Mouse (Mus musculus) lung, postnatal 0 days (tissue): ENCODE measurements around the gene Slc26a1. TPM values are rescaled to one million over a fixed set of nuclear protein-coding genes. Genes with fewer than 3 reads are reported as not detected.

Source experiments
- ATAC-seq: fragments of 200-750 bp; cut with Nextera tagmentation; 2 replicates; pipeline ENCODE4 v1.8.0; 2017; ENCODE audit warnings: moderate library complexity
- DNase-seq: peaks from one replicate; pipeline ENCODE4 v3.0.0-alpha.2; 2016; ENCODE audit warnings: low spot score
- H3K27ac ChIP-seq: fragments of 300-500 bp; sonication (generic); 2 replicates; pipeline ENCODE4 v1.5.1; 2014; ENCODE audit warnings: antibody characterized with exemption, mild to moderate bottlenecking, low read length, mixed read lengths
- H3K27me3 ChIP-seq: fragments of 300-500 bp; sonication (generic); replicated peaks from 2 replicates; pipeline ENCODE4 v1.6.1; 2014; ENCODE audit warnings: low read length, mixed read lengths; ENCODE audit not compliant: insufficient read depth
- H3K36me3 ChIP-seq: fragments of 300-500 bp; sonication (generic); 2 replicates; pipeline ENCODE4 v1.6.1; 2014; ENCODE audit warnings: low read length, mixed read lengths; ENCODE audit not compliant: insufficient read depth
- H3K4me1 ChIP-seq: fragments of 300-500 bp; sonication (generic); 2 replicates; pipeline ENCODE4 v1.6.1; 2014; ENCODE audit warnings: antibody characterized with exemption, low read depth, low read length, mixed read lengths; ENCODE audit not compliant: insufficient read depth
- H3K4me2 ChIP-seq: fragments of 300-500 bp; sonication (generic); replicated peaks from 2 replicates; pipeline ENCODE4 v1.6.1; 2014; ENCODE audit warnings: low read depth, mild to moderate bottlenecking, low read length, moderate library complexity, mixed read lengths
- H3K4me3 ChIP-seq: fragments of 300-500 bp; sonication (generic); 2 replicates; pipeline ENCODE4 v1.5.1; 2014; ENCODE audit warnings: low read depth, low read length
- H3K9ac ChIP-seq: fragments of 300-500 bp; sonication (generic); replicated peaks from 2 replicates; pipeline ENCODE4 v1.6.1; 2014; ENCODE audit warnings: low read depth, mild to moderate bottlenecking
- H3K9me3 ChIP-seq: fragments of 300-500 bp; sonication (generic); 2 replicates; pipeline ENCODE4 v1.6.1; 2016; ENCODE audit warnings: low read length, mixed read lengths
- CTCF ChIP-seq: IDR thresholded peaks from 2 replicates; pipeline ENCODE4 v1.5.1; 2016; ENCODE audit warnings: antibody characterized with exemption, mild to moderate bottlenecking
- EP300 ChIP-seq: IDR thresholded peaks from 2 replicates; pipeline ENCODE4 v1.6.1; 2016; ENCODE audit warnings: antibody characterized with exemption, mild to moderate bottlenecking, control low read depth
- WGBS: fragments of 180-500 bp; shearing (Covaris S2); extraction: QIAGEN DNeasy Blood & Tissue Kit; methylation state at CpG from one replicate; pipeline ENCODE4 v1.1.7; 2014; 5-methylcytosine and 5-hydroxymethylcytosine counted together
- polyA plus RNA-seq: library from polyadenylated mRNA; unstranded; fragments of >200 nt; fragmentation: Nextera tagmentation; extraction: Ambion mirVana; gene quantifications from 2 replicates; pipeline ENCODE4 v1.2.1, GENCODE M21; 2015

Slc26a1 gene
- polyA plus RNA-seq, 1 experiment from 2014 or later: 0.19 TPM

DNA sequence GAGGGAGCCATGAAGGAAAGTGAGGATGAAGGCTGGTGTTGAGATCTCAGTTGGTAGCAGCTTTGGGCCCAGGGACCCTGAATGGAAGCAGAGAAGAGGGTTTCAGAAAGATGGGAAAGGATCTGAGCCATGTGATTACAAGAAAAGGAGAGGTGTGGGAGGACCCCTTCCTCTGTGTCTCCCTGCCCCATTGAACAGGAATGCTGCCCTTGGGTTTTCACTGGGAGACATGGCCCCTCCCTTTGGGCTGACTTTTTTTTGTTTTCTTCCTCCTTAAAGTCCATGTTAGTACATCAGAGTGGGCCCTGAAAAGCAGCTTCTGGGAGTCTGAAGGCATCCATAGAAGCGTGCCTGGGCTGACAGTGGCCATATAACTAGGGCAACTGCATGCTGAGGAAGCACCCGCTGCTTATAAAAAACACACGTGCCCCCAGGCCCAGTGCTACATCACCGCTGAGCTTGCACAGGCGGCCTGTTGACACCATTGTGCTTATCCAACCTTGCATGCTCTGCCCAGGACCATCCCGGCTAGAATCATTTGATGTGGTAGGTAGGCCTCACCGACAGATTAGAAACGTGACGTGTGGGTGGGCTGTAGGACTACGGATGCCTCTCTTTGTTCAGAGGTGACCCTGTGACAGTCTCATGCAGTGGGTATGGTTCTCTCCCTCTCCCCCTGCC is 26.1 kb upstream of the Slc26a1 start:
- Histone ChIP-seq H3K9me3 (no peaks in the 10 kb centered on the region), H3K27ac (no peak overlapping the region)

DNA sequence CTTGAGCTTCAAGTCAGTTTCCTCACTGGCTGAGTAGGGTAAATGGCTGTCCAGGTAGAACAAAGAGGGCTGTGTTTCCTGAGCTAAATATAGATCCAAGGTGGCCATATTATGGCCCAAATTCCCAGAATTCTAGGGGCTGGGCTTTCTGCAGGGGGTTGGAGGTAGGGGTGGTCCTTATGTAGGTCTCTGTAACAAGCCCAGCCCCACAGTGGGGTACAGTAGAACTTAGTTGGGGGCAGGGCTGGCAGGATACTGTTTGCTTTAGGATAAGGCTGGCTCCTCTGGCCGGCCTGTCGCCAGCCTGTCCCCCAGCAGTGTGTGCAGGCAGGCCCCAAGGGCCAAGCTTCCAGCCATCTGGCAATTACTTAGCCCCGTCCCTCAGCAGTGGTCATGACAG is 25.0 kb upstream of the Slc26a1 start:
- H3K4me3 ChIP-seq: no peak overlapping the region
- H3K9ac ChIP-seq: no peak overlapping the region
- H3K9me3 ChIP-seq: no peaks in the 10 kb centered on the region
- H3K4me1 ChIP-seq: peaks cover 6% of the 10 kb centered on the region; the same call in 1 of the 2 replicates
- 22% methylated on average over 3 of the region's 3 CpGs for WGBS
- no peak overlapping the region for H3K27ac ChIP-seq
- TF ChIP-seq EP300 (no peak), CTCF (no peak)
- DNase-seq (no peak), ATAC-seq (no peak)
- H3K4me2 ChIP-seq: no peak overlapping the region
- no peaks in the 10 kb centered on the region for H3K27me3 ChIP-seq
- H3K36me3 ChIP-seq: peaks cover 4% of the 10 kb centered on the region

More for the DNA sequence above, 26.1 kb upstream of the Slc26a1 start:
- TF ChIP-seq EP300 (no peak), CTCF (no peak)
- H3K27me3 ChIP-seq: no peaks in the 10 kb centered on the region
- H3K36me3 ChIP-seq: peaks cover 13% of the 10 kb centered on the region
- H3K4me3 ChIP-seq: no peak overlapping the region
- no peak for ATAC-seq
- WGBS: 80% methylated on average over 10 of the region's 10 CpGs
- H3K4me1 ChIP-seq: peaks cover 6% of the 10 kb centered on the region; the same call in 1 of the 2 replicates
- H3K9ac ChIP-seq: no peak overlapping the region
- DNase-seq: no peak
- no peak overlapping the region for H3K4me2 ChIP-seq

DNA sequence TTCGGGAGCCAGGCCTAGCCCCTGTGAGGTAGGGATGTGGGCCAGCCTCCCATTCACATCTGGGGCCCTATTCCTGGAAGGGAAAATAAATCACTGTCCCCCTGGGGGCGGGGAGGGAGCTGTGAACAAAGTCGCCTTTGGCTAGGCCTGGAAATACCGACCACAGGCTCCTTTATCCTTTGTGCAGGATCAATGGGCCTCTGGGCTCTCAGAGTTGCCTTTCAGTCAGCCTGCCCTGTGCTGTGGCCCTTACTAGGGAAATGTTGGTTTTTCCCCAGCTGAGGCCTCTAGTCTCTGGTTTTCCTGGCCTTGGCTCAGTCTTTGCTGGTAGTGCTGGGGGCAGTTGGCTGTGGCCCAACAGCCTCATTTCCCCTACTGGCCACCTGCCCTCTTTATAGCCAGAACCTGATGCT is 22.0 kb upstream of the Slc26a1 start:
- no peak for TF ChIP-seq EP300
- no peak for TF ChIP-seq CTCF
- no peaks in the 10 kb centered on the region for H3K27me3 ChIP-seq
- H3K27ac ChIP-seq: no peak overlapping the region
- no peak for ATAC-seq
- H3K9ac ChIP-seq: no peak overlapping the region
- no peak overlapping the region for H3K4me3 ChIP-seq
- WGBS: 42% methylated on average over 4 of the region's 4 CpGs
- no peaks in the 10 kb centered on the region for H3K9me3 ChIP-seq
- H3K4me1 ChIP-seq: peaks cover 6% of the 10 kb centered on the region; the same call in 1 of the 2 replicates
- no peak overlapping the region for H3K4me2 ChIP-seq
- H3K36me3 ChIP-seq: no peaks in the 10 kb centered on the region
- DNase-seq: no peak

- H3K9me3 ChIP-seq: no peaks in the 10 kb centered on the region
- WGBS: 87% methylated on average over 3 of the region's 3 CpGs
- TF ChIP-seq EP300: no peak
- TF ChIP-seq CTCF: no peak
- DNase-seq (no peak), ATAC-seq (no peak)
- H3K36me3 ChIP-seq: no peaks in the 10 kb centered on the region
- H3K27me3 ChIP-seq: no peaks in the 10 kb centered on the region
- no peak overlapping the region for H3K4me2 ChIP-seq
- no peak overlapping the region for H3K27ac ChIP-seq
- no peak overlapping the region for H3K9ac ChIP-seq
- no peak overlapping the region for H3K4me3 ChIP-seq
- H3K4me1 ChIP-seq: peaks cover 6% of the 10 kb centered on the region; the same call in 1 of the 2 replicates
These were observed 21.2 kb upstream of the Slc26a1 start for GRCm38 (mm10) chr5:108696542-108696941.

DNA sequence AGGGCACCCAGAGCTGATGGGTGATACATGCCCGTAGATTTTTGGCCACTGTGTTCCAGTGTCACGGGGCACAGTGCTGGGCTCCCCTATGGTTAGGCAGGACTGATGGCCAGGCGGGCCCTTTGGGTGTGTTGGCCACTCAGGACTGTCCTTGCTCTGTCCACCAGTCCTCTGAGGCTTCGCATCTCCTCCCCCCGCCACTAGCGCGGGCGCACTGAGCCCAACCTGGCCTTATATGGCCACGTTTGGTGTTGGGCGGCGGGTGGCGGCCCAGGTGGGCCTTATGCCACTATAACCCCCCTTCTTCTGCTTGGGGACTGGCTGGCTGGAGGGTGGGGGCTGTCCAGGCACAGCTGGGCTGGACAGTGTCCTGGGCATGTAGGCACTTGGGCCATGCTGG is 20.5 kb upstream of the Slc26a1 start:
- ATAC-seq (no peak), DNase-seq (no peak)
- TF ChIP-seq CTCF (no peak), EP300 (no peak)
- 86% methylated on average over 12 of the region's 12 CpGs for WGBS
- Histone ChIP-seq H3K4me1 (peaks cover 6% of the 10 kb centered on the region; the same call in 1 of the 2 replicates), H3K9me3 (no peaks in the 10 kb centered on the region), H3K9ac (no peak overlapping the region), H3K4me2 (no peak overlapping the region), H3K27me3 (no peaks in the 10 kb centered on the region), H3K4me3 (no peak overlapping the region), H3K36me3 (no peaks in the 10 kb centered on the region), H3K27ac (no peak overlapping the region)

GRCm38 (mm10) chr5:108694352-108695261 is 19.2 kb upstream of the Slc26a1 start:
- Histone ChIP-seq H3K27ac (peak overlapping the region; percentile 47; the same call in 1 of the 2 replicates), H3K9me3 (no peaks in the 10 kb centered on the region), H3K27me3 (no peaks in the 10 kb centered on the region), H3K4me1 (no peaks in the 10 kb centered on the region; the same call in 1 of the 2 replicates), H3K36me3 (no peaks in the 10 kb centered on the region), H3K9ac (peak overlapping the region; percentile 53), H3K4me2 (peak overlapping the region; percentile 98), H3K4me3 (peak overlapping the region; percentile 89)
- ATAC-seq (peak; percentile 54), DNase-seq (peak; percentile 56)
- no peak for TF ChIP-seq CTCF
- TF ChIP-seq EP300: no peak
- under 1% methylated on average over 64 of the region's 99 CpGs for WGBS
